Mouse (Mus musculus): ENCODE results near the gene Rhobtb3. TPM values are rescaled to one million over a fixed set of nuclear protein-coding genes. Genes with fewer than 3 reads are reported as not detected.
A peak's percentile ranks its signal among the peaks of the same experiment; 100 is the strongest.

The Rhobtb3 gene
- polyA plus RNA-seq, 1 experiment from 2014 or later, result 9.8 TPM

GRCm38 (mm10) chr13:75843331-75843730, 100.4 kb downstream of the Rhobtb3 start:
- H3K36me3 ChIP-seq, result 0 out of 2 replicates have a peak, but pooled peaks cover 5% of the 10 kb centered on the region
- no peak overlapping the region for H3K4me3 ChIP-seq
- WGBS (ENCODE audit: insufficient replicate concordance), result 84% methylated on average over 5 of the region's 5 CpGs
- H3K4me2 ChIP-seq, result no peak overlapping the region
- no peaks in the 10 kb centered on the region for H3K27me3 ChIP-seq (replicated peaks)
- no peaks in the 10 kb centered on the region for H3K9me3 ChIP-seq (replicated peaks)
- H3K27ac ChIP-seq, result no peak overlapping the region
- no peak for ATAC-seq
- no peak overlapping the region for H3K9ac ChIP-seq
- H3K4me1 ChIP-seq, result peaks cover 69% of the 10 kb centered on the region

GRCm38 (mm10) chr13:75841950-75842349, 101.8 kb downstream of the Rhobtb3 start:
- H3K4me3 ChIP-seq, result no peak overlapping the region
- H3K27me3 ChIP-seq (replicated peaks), result no peaks in the 10 kb centered on the region
- H3K9me3 ChIP-seq (replicated peaks), result no peaks in the 10 kb centered on the region
- H3K27ac ChIP-seq, result no peak overlapping the region
- WGBS (ENCODE audit: insufficient replicate concordance), result 61% methylated on average over 3 of the region's 3 CpGs
- peak overlapping the region; percentile 77 for H3K4me2 ChIP-seq
- no peak for ATAC-seq
- H3K9ac ChIP-seq, result no peak overlapping the region
- H3K4me1 ChIP-seq, result peaks cover 68% of the 10 kb centered on the region
- H3K36me3 ChIP-seq, result no peaks in the 10 kb centered on the region

- ATAC-seq, result no peak
- 62% methylated on average over 6 of the region's 6 CpGs for WGBS (ENCODE audit: insufficient replicate concordance)
- Histone ChIP-seq H3K4me3 (peak overlapping the region; percentile 62), H3K27me3 (replicated peaks) (no peaks in the 10 kb centered on the region), H3K36me3 (no peaks in the 10 kb centered on the region), H3K4me2 (peak overlapping the region; percentile 77), H3K9me3 (replicated peaks) (no peaks in the 10 kb centered on the region), H3K27ac (no peak overlapping the region), H3K9ac (peak overlapping the region; percentile 64), H3K4me1 (peaks cover 66% of the 10 kb centered on the region)
Measured at GRCm38 (mm10) chr13:75840752-75841285, 102.9 kb downstream of the Rhobtb3 start.

- Histone ChIP-seq H3K4me1 (peaks cover 64% of the 10 kb centered on the region), H3K4me3 (peak within 1 kb of the TSS; percentile 62)
- under 1% methylated on average over 12 of the region's 12 CpGs for WGBS (ENCODE audit: insufficient replicate concordance)
Measured at GRCm38 (mm10) chr13:75839719-75840481, 103.8 kb downstream of the Rhobtb3 start, which contains the start of gene Glrx. Gene Glrx, plus strand, starts transcription at chr13:75839868.

GRCm38 (mm10) chr13:75838506-75838905, 105.2 kb downstream of the Rhobtb3 start:
- peaks cover 51% of the 10 kb centered on the region for H3K4me1 ChIP-seq
- no peak overlapping the region for H3K4me3 ChIP-seq
- no peaks in the 10 kb centered on the region for H3K27me3 ChIP-seq (replicated peaks)
- H3K4me2 ChIP-seq, result no peak overlapping the region
- no peaks in the 10 kb centered on the region for H3K9me3 ChIP-seq (replicated peaks)
- ATAC-seq, result no peak
- 81% methylated on average over 4 of the region's 4 CpGs for whole genome bisulfite sequencing (ENCODE audit: insufficient replicate concordance)
- H3K27ac ChIP-seq, result no peak overlapping the region
- H3K9ac ChIP-seq, result no peak overlapping the region
- no peaks in the 10 kb centered on the region for H3K36me3 ChIP-seq

More at GRCm38 (mm10) chr13:75839719-75840481, 103.8 kb downstream of the Rhobtb3 start, which contains the start of gene Glrx:
- Histone ChIP-seq H3K4me2 (peak within 1 kb of the TSS; percentile 77), H3K9me3 (replicated peaks) (no peaks in the 10 kb centered on the region), H3K27me3 (replicated peaks) (no peaks in the 10 kb centered on the region), H3K9ac (peak within 1 kb of the TSS; percentile 64), H3K27ac (peak within 1 kb of the TSS; percentile 71), H3K36me3 (no peaks in the 10 kb centered on the region)
- peak; percentile 83 for ATAC-seq

- H3K36me3 ChIP-seq, result no peaks in the 10 kb centered on the region
- H3K4me1 ChIP-seq, result peaks cover 24% of the 10 kb centered on the region
- H3K4me3 ChIP-seq, result no peak overlapping the region
- no peaks in the 10 kb centered on the region for H3K9me3 ChIP-seq (replicated peaks)
- H3K4me2 ChIP-seq, result no peak overlapping the region
- ATAC-seq, result no peak
- 47% methylated on average over 2 of the region's 2 CpGs for WGBS (ENCODE audit: insufficient replicate concordance)
- H3K9ac ChIP-seq, result no peak overlapping the region
- H3K27ac ChIP-seq, result no peak overlapping the region
- no peaks in the 10 kb centered on the region for H3K27me3 ChIP-seq (replicated peaks)
Measured at GRCm38 (mm10) chr13:75835461-75835860, 108.3 kb downstream of the Rhobtb3 start.

GRCm38 (mm10) chr13:75833499-75833898, 110.2 kb downstream of the Rhobtb3 start:
- H3K4me2 ChIP-seq, result no peak overlapping the region
- H3K27ac ChIP-seq, result no peak overlapping the region
- no peaks in the 10 kb centered on the region for H3K27me3 ChIP-seq (replicated peaks)
- H3K4me1 ChIP-seq, result 0 out of 2 replicates have a peak, but pooled peaks cover 4% of the 10 kb centered on the region
- no peak for ATAC-seq
- H3K9me3 ChIP-seq (replicated peaks), result no peaks in the 10 kb centered on the region
- H3K4me3 ChIP-seq, result no peak overlapping the region
- no peak overlapping the region for H3K9ac ChIP-seq
- H3K36me3 ChIP-seq, result no peaks in the 10 kb centered on the region

GRCm38 (mm10) chr13:75832697-75833096, 111.0 kb downstream of the Rhobtb3 start:
- H3K27me3 ChIP-seq (replicated peaks), result no peaks in the 10 kb centered on the region
- no peaks in the 10 kb centered on the region for H3K36me3 ChIP-seq
- no peak overlapping the region for H3K9ac ChIP-seq
- H3K4me3 ChIP-seq, result no peak overlapping the region
- no peak overlapping the region for H3K27ac ChIP-seq
- H3K4me1 ChIP-seq, result no peaks in the 10 kb centered on the region
- no peak for ATAC-seq
- H3K9me3 ChIP-seq (replicated peaks), result no peaks in the 10 kb centered on the region
- no peak overlapping the region for H3K4me2 ChIP-seq

GRCm38 (mm10) chr13:75831710-75832109, 112.0 kb downstream of the Rhobtb3 start:
- Histone ChIP-seq H3K4me1 (no peaks in the 10 kb centered on the region), H3K36me3 (no peaks in the 10 kb centered on the region), H3K27me3 (replicated peaks) (no peaks in the 10 kb centered on the region), H3K27ac (no peak overlapping the region), H3K4me2 (no peak overlapping the region), H3K4me3 (no peak overlapping the region), H3K9ac (no peak overlapping the region), H3K9me3 (replicated peaks) (no peaks in the 10 kb centered on the region)
- ATAC-seq, result no peak
- WGBS (ENCODE audit: insufficient replicate concordance), result 69% methylated on average over 6 of the region's 6 CpGs

GRCm38 (mm10) chr13:75830708-75831107, 113.0 kb downstream of the Rhobtb3 start:
- no peak for ATAC-seq
- WGBS (ENCODE audit: insufficient replicate concordance), result 63% methylated on average over 1 of the region's 1 CpGs
- Histone ChIP-seq H3K9me3 (replicated peaks) (no peaks in the 10 kb centered on the region), H3K4me2 (no peak overlapping the region), H3K36me3 (no peaks in the 10 kb centered on the region), H3K4me3 (no peak overlapping the region), H3K27me3 (replicated peaks) (no peaks in the 10 kb centered on the region), H3K9ac (no peak overlapping the region), H3K27ac (no peak overlapping the region), H3K4me1 (no peaks in the 10 kb centered on the region)

GRCm38 (mm10) chr13:75825388-75825787, 118.3 kb downstream of the Rhobtb3 start:
- H3K4me2 ChIP-seq, result no peak overlapping the region
- H3K9me3 ChIP-seq (replicated peaks), result no peaks in the 10 kb centered on the region
- WGBS (ENCODE audit: insufficient replicate concordance), result 78% methylated on average over 1 of the region's 1 CpGs
- no peak overlapping the region for H3K9ac ChIP-seq
- no peak overlapping the region for H3K27ac ChIP-seq
- no peaks in the 10 kb centered on the region for H3K36me3 ChIP-seq
- ATAC-seq, result no peak
- H3K4me1 ChIP-seq, result no peaks in the 10 kb centered on the region
- no peaks in the 10 kb centered on the region for H3K27me3 ChIP-seq (replicated peaks)
- H3K4me3 ChIP-seq, result no peak overlapping the region

- no peak overlapping the region for H3K4me2 ChIP-seq
- 57% methylated on average over 5 of the region's 5 CpGs for WGBS (ENCODE audit: insufficient replicate concordance)
- no peaks in the 10 kb centered on the region for H3K36me3 ChIP-seq
- no peaks in the 10 kb centered on the region for H3K9me3 ChIP-seq (replicated peaks)
- no peaks in the 10 kb centered on the region for H3K4me1 ChIP-seq
- ATAC-seq, result no peak
- H3K9ac ChIP-seq, result no peak overlapping the region
- no peak overlapping the region for H3K4me3 ChIP-seq
- H3K27me3 ChIP-seq (replicated peaks), result no peaks in the 10 kb centered on the region
- H3K27ac ChIP-seq, result no peak overlapping the region
Measured at GRCm38 (mm10) chr13:75824611-75825319, 119.0 kb downstream of the Rhobtb3 start.

Measured in liver, embryonic 12.5 days (tissue).